Comparison of ENCODE assay signal across 12 mouse cellular contexts in the genomic region with DNA sequence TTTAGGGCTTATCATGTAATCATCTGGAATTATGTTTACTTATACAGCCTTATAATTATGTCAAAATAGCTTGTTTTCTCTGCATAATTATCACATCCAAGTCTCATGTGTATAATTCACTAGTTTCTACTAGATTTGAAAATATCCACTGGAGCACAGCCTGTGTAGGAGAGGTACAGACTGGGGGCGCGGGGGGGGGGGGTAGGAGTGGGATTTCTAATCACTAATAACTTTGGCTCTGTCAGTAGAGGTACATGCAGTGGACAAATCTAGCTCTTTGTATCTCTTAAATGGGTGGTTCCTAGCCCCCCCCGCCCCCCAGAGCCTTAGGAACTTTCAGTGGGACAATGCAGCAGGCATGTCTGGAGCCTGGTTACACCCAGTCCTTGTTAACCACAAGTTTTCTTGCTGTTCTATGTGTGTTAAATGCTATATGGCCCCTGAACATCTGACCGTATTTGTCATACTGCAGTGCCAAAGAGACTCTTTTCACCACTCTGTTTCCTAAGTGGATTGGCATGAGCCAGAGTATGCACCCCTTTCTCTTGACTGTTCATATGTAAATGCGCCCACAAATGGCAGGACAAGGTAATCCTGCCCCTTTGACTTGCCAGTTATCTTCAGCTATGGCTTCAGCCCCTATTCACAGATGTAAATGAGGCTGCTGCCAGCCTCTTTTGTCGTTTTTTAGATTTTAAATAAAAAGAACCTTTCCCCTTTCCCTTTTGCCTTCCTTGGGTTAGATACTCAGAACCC.
A peak's percentile ranks its signal among the peaks of the same experiment; 100 is the strongest.
DNase-seq lines count a peak whose midpoint lies in the region; ATAC-seq and TF ChIP-seq lines count a peak whose summit lies in the region.
"Had no signal": no experiment of that assay in that cellular context is flagged by ENCODE, and none has a peak within 500 bp of the region (broad histone marks: within the 10 kb centered on the region; RNA-seq: fewer than 3 reads in every experiment).

No protein-coding gene starts in this region.

- peaks cover 60% of the 10 kb centered on the region for H3K4me1 ChIP-seq in heart, embryonic 10.5 days
- peaks cover 59% of the 10 kb centered on the region for H3K4me1 ChIP-seq in E14TG2a.4 (replicated peaks; ENCODE audit: low read depth, low read length)
- H3K4me1 ChIP-seq in embryonic facial prominence, embryonic 15.5 days: peaks cover 12% of the 10 kb centered on the region
- H3K4me1 ChIP-seq in hindbrain, embryonic 15.5 days (replicated peaks): peaks cover 23% of the 10 kb centered on the region

- no peak for TF ChIP-seq CTCF in E14TG2a.4 (conservative IDR thresholded peaks at IDR 0.05; ENCODE audit: low read length)

- no peak overlapping the region for H3K4me2 ChIP-seq in embryonic facial prominence, embryonic 15.5 days (replicated peaks)
- H3K4me2 ChIP-seq in hindbrain, embryonic 15.5 days: 0 out of 2 replicates have a peak overlapping the region, but pooled peaks have one; percentile 2

- peak overlapping the region; percentile 24; the same call in 1 of the 2 replicates for H3K4me3 ChIP-seq in heart, embryonic 10.5 days
- 0 out of 2 replicates have a peak overlapping the region, but pooled peaks have one; percentile 23 for H3K4me3 ChIP-seq in E14TG2a.4 (replicated peaks; ENCODE audit: low read length)
- H3K4me3 ChIP-seq in embryonic facial prominence, embryonic 15.5 days (replicated peaks): no peak overlapping the region
- H3K4me3 ChIP-seq in hindbrain, embryonic 15.5 days: no peak overlapping the region

- peak overlapping the region; percentile 86 for H3K27ac ChIP-seq in heart, embryonic 10.5 days
- H3K27ac ChIP-seq in embryonic facial prominence, embryonic 15.5 days (replicated peaks): peak overlapping the region; percentile 17; the same call in 1 of the 2 replicates
- H3K27ac ChIP-seq in hindbrain, embryonic 15.5 days (replicated peaks): peak overlapping the region; percentile 14; the same call in 1 of the 2 replicates
- H3K27ac ChIP-seq: kidney, postnatal 0 days had no signal

- no peak; the same call in 1 of the 2 replicates for ATAC-seq in embryonic facial prominence, embryonic 15.5 days (ENCODE audit: insufficient number of reproducible peaks, low FRiP score, low TSS enrichment, low read depth)
- 0 out of 2 replicates have a peak, but pooled peaks have one; percentile 45 for ATAC-seq in hindbrain, embryonic 15.5 days (ENCODE audit: low FRiP score, low read depth)

- WGBS in heart, embryonic 10.5 days: 35% methylated on average over 6 of the region's 6 CpGs
- 47% methylated on average over 6 of the region's 6 CpGs for WGBS in embryonic facial prominence, embryonic 15.5 days
- WGBS in hindbrain, embryonic 15.5 days: 17% methylated on average over 6 of the region's 6 CpGs

- H3K27me3 ChIP-seq in heart, embryonic 10.5 days (ENCODE audit: insufficient read depth, poor library complexity, severe bottlenecking): no peaks in the 10 kb centered on the region
- H3K27me3 ChIP-seq in E14TG2a.4 (ENCODE audit: insufficient read depth, low read length): no peaks in the 10 kb centered on the region
- no peaks in the 10 kb centered on the region for H3K27me3 ChIP-seq in embryonic facial prominence, embryonic 15.5 days
- H3K27me3 ChIP-seq in hindbrain, embryonic 15.5 days: no peaks in the 10 kb centered on the region

- no peak for DNase-seq in heart, embryonic 10.5 days (ENCODE audit: low spot score)
- no peak for DNase-seq in heart, adult 18-20 months
- DNase-seq in urinary bladder, adult 18-20 months (ENCODE audit: low spot score in 2 of 2): no peak
- no peak for DNase-seq in urinary bladder, postnatal 14 days (ENCODE audit: low spot score)
- DNase-seq in ovary, postnatal 36 days (ENCODE audit: low spot score): no peak
- DNase-seq: gastrocnemius, postnatal 14 days; lung, adult 18-20 months; right cerebral cortex, postnatal 4 days had no signal

- H3K9ac ChIP-seq in embryonic facial prominence, embryonic 15.5 days: no peak overlapping the region
- no peak overlapping the region for H3K9ac ChIP-seq in hindbrain, embryonic 15.5 days

- no peaks in the 10 kb centered on the region for H3K36me3 ChIP-seq in heart, embryonic 10.5 days
- H3K36me3 ChIP-seq in E14TG2a.4 (ENCODE audit: insufficient read depth, low read length): no peaks in the 10 kb centered on the region
- no peaks in the 10 kb centered on the region for H3K36me3 ChIP-seq in embryonic facial prominence, embryonic 15.5 days
- no peaks in the 10 kb centered on the region for H3K36me3 ChIP-seq in hindbrain, embryonic 15.5 days

- no peaks in the 10 kb centered on the region for H3K9me3 ChIP-seq in heart, embryonic 10.5 days
- H3K9me3 ChIP-seq in E14TG2a.4 (ENCODE audit: low read length): no peaks in the 10 kb centered on the region
- no peaks in the 10 kb centered on the region for H3K9me3 ChIP-seq in embryonic facial prominence, embryonic 15.5 days (replicated peaks)
- H3K9me3 ChIP-seq in hindbrain, embryonic 15.5 days: no peaks in the 10 kb centered on the region

Comparison
In these comparisons a context has a peak if more than half of its experiments do, and no peak if none do; other contexts are left out.
1. H3K27ac ChIP-seq: peak in every context shown above with its lines; median percentile 86 in heart, embryonic 10.5 days; 17 in embryonic facial prominence, embryonic 15.5 days; 14 in hindbrain, embryonic 15.5 days.
2. H3K4me3 ChIP-seq: peak in heart, embryonic 10.5 days (single experiment) and E14TG2a.4 (single experiment); none in embryonic facial prominence, embryonic 15.5 days (single experiment) and hindbrain, embryonic 15.5 days (single experiment).